Mouse (Mus musculus) c-Kit-negative CD71-positive TER-119-positive erythroid progenitor cells, embryonic 14.5 days (primary cell): ENCODE data around the gene Pkd1.
A peak's percentile ranks its signal among the peaks of the same experiment; 100 is the strongest.

Source experiments
- DNase-seq: peaks from one replicate; pipeline ENCODE4 v3.0.0-alpha.2; 2013; ENCODE audit warnings: low read depth, low spot score

The Pkd1 gene

GRCm38 (mm10) chr17:24549618-24550415 is at the start of gene Pkd1:
TSS of gene Pkd1 (plus strand) at chr17:24549834.
- DNase-seq: peak; percentile 100

GRCm38 (mm10) chr17:24502208-24502607 is 47.4 kb upstream of the Pkd1 start:
- no peak for DNase-seq

- no peak for DNase-seq
These were observed 45.5 kb upstream of the Pkd1 start for GRCm38 (mm10) chr17:24504085-24504484.

GRCm38 (mm10) chr17:24505286-24505955 is 44.2 kb upstream of the Pkd1 start:
- DNase-seq: no peak

- DNase-seq: no peak
These were observed 43.1 kb upstream of the Pkd1 start for GRCm38 (mm10) chr17:24506332-24507070.

- no peak for DNase-seq
These were observed 42.4 kb upstream of the Pkd1 start for GRCm38 (mm10) chr17:24507129-24507664.

- no peak for DNase-seq
These were observed 41.7 kb upstream of the Pkd1 start for GRCm38 (mm10) chr17:24507806-24508460.

GRCm38 (mm10) chr17:24513609-24514008 is 36.0 kb upstream of the Pkd1 start:
- DNase-seq: no peak

GRCm38 (mm10) chr17:24514270-24515257 is 35.1 kb upstream of the Pkd1 start:
- DNase-seq: no peak

- DNase-seq: no peak
These were observed 29.2 kb upstream of the Pkd1 start for GRCm38 (mm10) chr17:24520450-24520849.

- DNase-seq: no peak
These were observed 24.9 kb upstream of the Pkd1 start for GRCm38 (mm10) chr17:24524734-24525133.

- no peak for DNase-seq
These were observed 22.3 kb upstream of the Pkd1 start for GRCm38 (mm10) chr17:24527315-24527714.

- peak; percentile 99 for DNase-seq
These were observed 21.7 kb upstream of the Pkd1 start, which contains the start of gene Traf7 for GRCm38 (mm10) chr17:24527723-24528559. TSS of gene Traf7 (minus strand) at chr17:24527938.

GRCm38 (mm10) chr17:24528560-24528918 is 21.1 kb upstream of the Pkd1 start:
- DNase-seq: no peak

- peak; percentile 34 for DNase-seq
These were observed 20.6 kb upstream of the Pkd1 start for GRCm38 (mm10) chr17:24529007-24529451.

- DNase-seq: no peak
These were observed 19.8 kb upstream of the Pkd1 start for GRCm38 (mm10) chr17:24529883-24530282.

GRCm38 (mm10) chr17:24530361-24531050 is 19.1 kb upstream of the Pkd1 start:
- DNase-seq: no peak

GRCm38 (mm10) chr17:24531064-24531463 is 18.6 kb upstream of the Pkd1 start:
- no peak for DNase-seq

- DNase-seq: no peak
These were observed 17.6 kb upstream of the Pkd1 start for GRCm38 (mm10) chr17:24532045-24532444.
